Mouse (Mus musculus) kidney, embryonic 15.5 days (tissue): ENCODE measurements around the gene Vmn2r100. TPM values are rescaled to one million over a fixed set of nuclear protein-coding genes. Genes with fewer than 3 reads are reported as not detected.

Experiments used
- ATAC-seq: fragments of 200-750 bp; cut with Nextera tagmentation; replicated peaks from 2 replicates; pipeline ENCODE4 v1.8.0; 2017; ENCODE audit warnings: moderate TSS enrichment; ENCODE audit not compliant: low FRiP score
- H3K27ac ChIP-seq: fragments of 300-500 bp; sonication (generic); 2 replicates; pipeline ENCODE4 v1.5.1; 2015; ENCODE audit warnings: mild to moderate bottlenecking, inconsistent platforms
- H3K27me3 ChIP-seq: fragments of 300-500 bp; sonication (generic); 2 replicates; pipeline ENCODE4 v1.6.1; 2015; ENCODE audit warnings: inconsistent platforms
- H3K36me3 ChIP-seq: fragments of 300-500 bp; sonication (generic); 2 replicates; pipeline ENCODE4 v1.6.1; 2015; ENCODE audit warnings: inconsistent platforms
- H3K4me1 ChIP-seq: fragments of 300-500 bp; sonication (generic); 2 replicates; pipeline ENCODE4 v1.6.1; 2015; ENCODE audit warnings: inconsistent platforms
- H3K4me2 ChIP-seq: fragments of 300-500 bp; sonication (generic); 2 replicates; pipeline ENCODE4 v1.6.1; 2015; ENCODE audit warnings: moderate library complexity, mild to moderate bottlenecking, inconsistent platforms
- H3K4me3 ChIP-seq: fragments of 300-500 bp; sonication (generic); replicated peaks from 2 replicates; pipeline ENCODE4 v1.5.1; 2015; ENCODE audit warnings: mild to moderate bottlenecking, inconsistent platforms
- H3K9ac ChIP-seq: fragments of 300-500 bp; sonication (generic); 2 replicates; pipeline ENCODE4 v1.6.1; 2015; ENCODE audit warnings: mild to moderate bottlenecking, inconsistent platforms
- H3K9me3 ChIP-seq: fragments of 300-500 bp; sonication (generic); replicated peaks from 2 replicates; pipeline ENCODE4 v1.6.1; 2016; ENCODE audit warnings: inconsistent platforms
- polyA plus RNA-seq: library from polyadenylated mRNA; unstranded; fragments of >200 nt; fragmentation: Nextera tagmentation; extraction: Ambion mirVana; gene quantifications from 2 replicates; pipeline ENCODE4 v1.2.1, GENCODE M21; 2015

Vmn2r100 gene
- not detected in 2 replicates for polyA plus RNA-seq

- no peak for ATAC-seq
- Histone ChIP-seq H3K27me3 (no peaks in the 10 kb centered on the region), H3K4me1 (no peaks in the 10 kb centered on the region), H3K4me3 (no peak within 1 kb of the TSS), H3K9me3 (0 out of 2 replicates have a peak, but pooled peaks cover 5% of the 10 kb centered on the region), H3K36me3 (no peaks in the 10 kb centered on the region), H3K9ac (no peak within 1 kb of the TSS), H3K27ac (no peak within 1 kb of the TSS), H3K4me2 (no peak within 1 kb of the TSS)
Observed at GRCm38 (mm10) chr17:19504432-19504831, at the start of gene Vmn2r100. Gene Vmn2r100 (plus strand): TSS chr17:19504732.

DNA sequence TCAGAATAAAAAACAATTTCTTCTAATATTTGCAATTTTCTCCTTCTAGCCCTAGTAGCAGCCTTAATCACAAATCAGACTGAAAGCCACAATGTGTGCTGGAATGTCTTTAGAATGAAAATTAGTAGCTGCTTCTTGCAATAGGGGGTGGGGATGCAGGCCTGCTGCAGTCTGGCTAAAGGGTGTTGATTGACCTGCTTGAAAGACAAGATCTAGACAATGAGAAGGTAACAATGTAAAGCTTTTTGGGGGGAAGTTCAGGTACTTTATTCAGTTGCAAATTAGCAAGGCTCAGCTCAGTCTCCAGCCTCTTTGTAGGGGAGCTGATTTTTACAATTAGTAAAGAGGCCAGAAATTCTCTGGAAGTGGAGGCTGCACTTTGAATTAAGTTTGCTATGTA, 21.7 kb upstream of the Vmn2r100 start:
- Histone ChIP-seq H3K9ac (no peak overlapping the region), H3K4me2 (no peak overlapping the region), H3K27me3 (no peaks in the 10 kb centered on the region), H3K4me3 (no peak overlapping the region), H3K36me3 (no peaks in the 10 kb centered on the region), H3K27ac (no peak overlapping the region), H3K4me1 (no peaks in the 10 kb centered on the region), H3K9me3 (peaks cover 3% of the 10 kb centered on the region; the same call in 1 of the 2 replicates)
- no peak for ATAC-seq

DNA sequence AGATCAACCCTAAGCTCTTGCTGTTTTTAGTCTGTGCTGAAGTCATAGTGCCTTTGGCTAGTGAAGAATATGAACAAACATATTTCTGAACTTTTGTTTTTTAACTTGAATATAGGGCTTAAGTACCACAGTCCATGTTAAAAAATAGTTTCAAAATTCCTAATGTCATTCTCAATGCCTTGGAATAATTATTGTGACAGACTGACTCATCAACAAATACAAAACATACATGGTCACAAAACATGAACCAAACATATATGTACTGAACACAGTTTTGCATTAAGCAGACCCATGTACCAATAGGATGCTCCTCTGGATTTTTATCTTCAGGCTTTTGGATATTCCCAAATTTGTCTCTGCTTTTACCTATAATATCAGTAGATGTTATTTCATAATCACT, 72.4 kb downstream of the Vmn2r100 start, which contains the start of gene Vmn2r101:
Vmn2r101 (plus strand) TSS at position 301 of the 400 bp plus-strand sequence.
- no peak within 1 kb of the TSS for H3K27ac ChIP-seq
- no peaks in the 10 kb centered on the region for H3K36me3 ChIP-seq
- no peaks in the 10 kb centered on the region for H3K4me1 ChIP-seq
- no peaks in the 10 kb centered on the region for H3K27me3 ChIP-seq
- H3K4me2 ChIP-seq, result no peak within 1 kb of the TSS
- no peaks in the 10 kb centered on the region for H3K9me3 ChIP-seq
- H3K9ac ChIP-seq, result no peak within 1 kb of the TSS
- ATAC-seq, result no peak
- no peak within 1 kb of the TSS for H3K4me3 ChIP-seq

Other genes with a start within 250 kb of the Vmn2r100 start
- not detected in 2 replicates for gene Vmn2r99, start 142.8 kb upstream of the Vmn2r100 start, polyA plus RNA-seq
- not detected in 2 replicates for gene Vmn2r101, start 72.5 kb downstream of the Vmn2r100 start, polyA plus RNA-seq
- gene Vmn2r102, start 155.6 kb downstream of the Vmn2r100 start, polyA plus RNA-seq, result not detected in 2 replicates